Mouse (Mus musculus) liver, adult 2 months (tissue): ENCODE data around the gene Rbbp4.
A peak's percentile ranks its signal among the peaks of the same experiment; 100 is the strongest.

Source experiments
- CTCF ChIP-seq: fragments of 200-500 bp; IDR thresholded peaks from 2 replicates; pipeline ENCODE4 v1.5.1; 2011; ENCODE audit warnings: low read depth, low read length, control low read depth
- POLR2A ChIP-seq: fragments of 200-500 bp; IDR thresholded peaks from 2 replicates; pipeline ENCODE4 v1.6.1; 2011; ENCODE audit warnings: low read length, control low read depth; ENCODE audit not compliant: insufficient read depth; ENCODE audit errors: extremely low read depth

DNA sequence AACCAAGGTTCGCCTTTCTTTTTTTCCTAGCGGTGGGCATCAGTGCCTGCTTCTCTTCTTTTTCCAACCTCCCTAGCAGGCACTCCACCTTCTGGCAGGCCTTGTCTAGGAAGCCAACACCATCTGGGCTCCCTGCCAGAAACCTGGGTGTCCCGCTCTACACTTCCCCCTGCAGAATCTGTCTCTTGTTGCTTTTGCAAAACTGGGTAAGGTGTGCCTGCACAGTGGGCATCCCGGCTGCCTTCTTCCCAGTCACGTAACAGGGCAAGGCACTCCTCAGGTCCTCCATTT, 62.5 kb downstream of the Rbbp4 start:
- TF ChIP-seq CTCF (peak; percentile 28; the same call in 1 of the 2 replicates), POLR2A (no peak)
